ENCODE assay signal across 12 mouse cellular contexts in genomic region chr13:102599602-102600001, GRCm38 (mm10).
DNase-seq lines count a peak whose midpoint lies in the region; ATAC-seq and TF ChIP-seq lines count a peak whose summit lies in the region.
"Had no signal": no experiment of that assay in that cellular context is flagged by ENCODE, and none has a peak within 500 bp of the region (broad histone marks: within the 10 kb centered on the region; RNA-seq: fewer than 3 reads in every experiment).

No protein-coding gene starts in this region.

- H3K4me3 ChIP-seq in embryonic facial prominence, embryonic 14.5 days (ENCODE audit: low read depth, low read length), result no peak overlapping the region
- no peak overlapping the region for H3K4me3 ChIP-seq in embryonic facial prominence, embryonic 10.5 days
- no peak overlapping the region for H3K4me3 ChIP-seq in heart, postnatal 0 days (ENCODE audit: low read depth, low read length)
- H3K4me3 ChIP-seq in neural tube, embryonic 11.5 days (ENCODE audit: low read depth, low read length), result no peak overlapping the region
- H3K4me3 ChIP-seq in neural tube, embryonic 15.5 days (replicated peaks), result no peak overlapping the region
- H3K4me3 ChIP-seq: embryonic facial prominence, embryonic 13.5 days; limb, embryonic 15.5 days had no signal

- no peak overlapping the region for H3K4me2 ChIP-seq in embryonic facial prominence, embryonic 14.5 days (ENCODE audit: low read depth, low read length)
- H3K4me2 ChIP-seq in heart, postnatal 0 days (ENCODE audit: low read depth, low read length), result no peak overlapping the region
- H3K4me2 ChIP-seq in neural tube, embryonic 11.5 days (ENCODE audit: low read depth), result no peak overlapping the region
- no peak overlapping the region for H3K4me2 ChIP-seq in neural tube, embryonic 15.5 days
- H3K4me2 ChIP-seq: embryonic facial prominence, embryonic 13.5 days; limb, embryonic 15.5 days had no signal

- ATAC-seq in embryonic facial prominence, embryonic 14.5 days (ENCODE audit: low read depth), result no peak; the same call in 1 of the 2 replicates
- peak; percentile 53; the same call in 1 of the 2 replicates for ATAC-seq in heart, postnatal 0 days (ENCODE audit: insufficient read depth, low read depth)
- ATAC-seq in neural tube, embryonic 11.5 days (ENCODE audit: insufficient read depth, low FRiP score, low TSS enrichment), result no peak; the same call in 1 of the 2 replicates
- ATAC-seq in neural tube, embryonic 15.5 days (ENCODE audit: low FRiP score), result no peak

- no peak overlapping the region for H3K27ac ChIP-seq in embryonic facial prominence, embryonic 14.5 days (replicated peaks; ENCODE audit: low read depth, low read length)
- H3K27ac ChIP-seq in embryonic facial prominence, embryonic 10.5 days (replicated peaks), result no peak overlapping the region
- peak overlapping the region; percentile 43; the same call in 1 of the 2 replicates for H3K27ac ChIP-seq in heart, postnatal 0 days (ENCODE audit: low read depth)
- H3K27ac ChIP-seq in neural tube, embryonic 11.5 days (ENCODE audit: low read depth, low read length), result peak overlapping the region; percentile 20; the same call in 1 of the 2 replicates
- H3K27ac ChIP-seq in neural tube, embryonic 15.5 days (replicated peaks), result no peak overlapping the region
- H3K27ac ChIP-seq: embryonic facial prominence, embryonic 13.5 days; limb, embryonic 15.5 days had no signal

- H3K9me3 ChIP-seq in embryonic facial prominence, embryonic 14.5 days (ENCODE audit: control insufficient read depth, low read length), result no peaks in the 10 kb centered on the region
- H3K9me3 ChIP-seq in embryonic facial prominence, embryonic 10.5 days, result no peaks in the 10 kb centered on the region
- no peaks in the 10 kb centered on the region for H3K9me3 ChIP-seq in heart, postnatal 0 days (replicated peaks; ENCODE audit: control insufficient read depth, low read length)
- H3K9me3 ChIP-seq in neural tube, embryonic 11.5 days (ENCODE audit: control insufficient read depth, low read length), result no peaks in the 10 kb centered on the region
- no peaks in the 10 kb centered on the region for H3K9me3 ChIP-seq in neural tube, embryonic 15.5 days (replicated peaks)
- H3K9me3 ChIP-seq: embryonic facial prominence, embryonic 13.5 days; limb, embryonic 15.5 days had no signal

- no peak overlapping the region for H3K9ac ChIP-seq in embryonic facial prominence, embryonic 14.5 days (ENCODE audit: low read depth, low read length)
- H3K9ac ChIP-seq in heart, postnatal 0 days (replicated peaks; ENCODE audit: low read depth, low read length), result no peak overlapping the region
- no peak overlapping the region for H3K9ac ChIP-seq in neural tube, embryonic 11.5 days (ENCODE audit: low read length)
- H3K9ac ChIP-seq in neural tube, embryonic 15.5 days (replicated peaks), result no peak overlapping the region
- H3K9ac ChIP-seq: embryonic facial prominence, embryonic 13.5 days; limb, embryonic 15.5 days had no signal

- H3K36me3 ChIP-seq in embryonic facial prominence, embryonic 14.5 days (ENCODE audit: control insufficient read depth, insufficient read depth, low read length), result no peaks in the 10 kb centered on the region
- H3K36me3 ChIP-seq in embryonic facial prominence, embryonic 10.5 days (replicated peaks), result no peaks in the 10 kb centered on the region
- H3K36me3 ChIP-seq in heart, postnatal 0 days (replicated peaks; ENCODE audit: control insufficient read depth, insufficient read depth, low read length), result no peaks in the 10 kb centered on the region
- H3K36me3 ChIP-seq in neural tube, embryonic 11.5 days (ENCODE audit: control insufficient read depth, insufficient read depth, low read length), result no peaks in the 10 kb centered on the region
- no peaks in the 10 kb centered on the region for H3K36me3 ChIP-seq in neural tube, embryonic 15.5 days
- H3K36me3 ChIP-seq: embryonic facial prominence, embryonic 13.5 days; limb, embryonic 15.5 days had no signal

- intact Hi-C loops in heart, postnatal 14 days (cut with DNase I), result no loop called here

- no peak for TF ChIP-seq CTCF in heart, postnatal 0 days (IDR thresholded peaks at IDR 0.05; ENCODE audit: low read depth)

- H3K27me3 ChIP-seq in embryonic facial prominence, embryonic 14.5 days (replicated peaks; ENCODE audit: control insufficient read depth, insufficient read depth, low read length), result no peaks in the 10 kb centered on the region
- 0 out of 2 replicates have a peak, but pooled peaks cover 7% of the 10 kb centered on the region for H3K27me3 ChIP-seq in embryonic facial prominence, embryonic 10.5 days (replicated peaks; ENCODE audit: low read depth, poor library complexity, severe bottlenecking)
- no peaks in the 10 kb centered on the region for H3K27me3 ChIP-seq in heart, postnatal 0 days (ENCODE audit: control insufficient read depth, insufficient read depth, low read length)
- no peaks in the 10 kb centered on the region for H3K27me3 ChIP-seq in neural tube, embryonic 11.5 days (ENCODE audit: control insufficient read depth, insufficient read depth, low read length)
- no peaks in the 10 kb centered on the region for H3K27me3 ChIP-seq in neural tube, embryonic 15.5 days (replicated peaks)
- H3K27me3 ChIP-seq: embryonic facial prominence, embryonic 13.5 days; limb, embryonic 15.5 days had no signal

- TF ChIP-seq EP300 in heart, postnatal 0 days (IDR thresholded peaks at IDR 0.05; ENCODE audit: low read depth), result no peak

- H3K4me1 ChIP-seq in embryonic facial prominence, embryonic 14.5 days (ENCODE audit: control insufficient read depth, insufficient read depth, low read length), result no peaks in the 10 kb centered on the region
- H3K4me1 ChIP-seq in embryonic facial prominence, embryonic 10.5 days, result peaks cover 5% of the 10 kb centered on the region; the same call in 1 of the 2 replicates
- H3K4me1 ChIP-seq in heart, postnatal 0 days (ENCODE audit: control insufficient read depth, insufficient read depth), result peaks cover 24% of the 10 kb centered on the region
- H3K4me1 ChIP-seq in neural tube, embryonic 11.5 days (ENCODE audit: control insufficient read depth, insufficient read depth, low read length), result no peaks in the 10 kb centered on the region; the same call in 1 of the 2 replicates
- H3K4me1 ChIP-seq in neural tube, embryonic 15.5 days, result no peaks in the 10 kb centered on the region
- H3K4me1 ChIP-seq: embryonic facial prominence, embryonic 13.5 days; limb, embryonic 15.5 days had no signal

- WGBS in embryonic facial prominence, embryonic 14.5 days, result 42% methylated on average over 3 of the region's 3 CpGs
- 59% methylated on average over 3 of the region's 3 CpGs for WGBS in embryonic facial prominence, embryonic 10.5 days
- WGBS in heart, postnatal 0 days, result 23% methylated on average over 3 of the region's 3 CpGs
- 70% methylated on average over 3 of the region's 3 CpGs for WGBS in neural tube, embryonic 11.5 days
- WGBS in neural tube, embryonic 15.5 days, result 57% methylated on average over 3 of the region's 3 CpGs

- peak; percentile 49 for DNase-seq in embryonic facial prominence, embryonic 14.5 days (ENCODE audit: low spot score)
- no peak for DNase-seq in embryonic facial prominence, embryonic 10.5 days (ENCODE audit: low spot score)
- DNase-seq in heart, postnatal 0 days (ENCODE audit: low spot score), result peak; percentile 14
- DNase-seq in heart, postnatal 14 days, result no peak
- DNase-seq in neural tube, embryonic 11.5 days (ENCODE audit: low spot score), result no peak
- DNase-seq in yolk sac, embryonic 10.5 days (ENCODE audit: low spot score), result no peak
- no peak for DNase-seq in right cerebral cortex, postnatal 25 days
- DNase-seq: cerebellum, postnatal 10 days; kidney, postnatal 25 days had no signal

Comparison
In these comparisons a context has a peak if more than half of its experiments do, and no peak if none do; other contexts are left out.
1. DNase-seq: peak in embryonic facial prominence, embryonic 14.5 days (single experiment) and heart, postnatal 0 days (single experiment); none in embryonic facial prominence, embryonic 10.5 days (single experiment), heart, postnatal 14 days (0 of 2), neural tube, embryonic 11.5 days (single experiment), yolk sac, embryonic 10.5 days (single experiment) and right cerebral cortex, postnatal 25 days (single experiment).
2. H3K27ac ChIP-seq: peak in heart, postnatal 0 days (single experiment) and neural tube, embryonic 11.5 days (single experiment); none in embryonic facial prominence, embryonic 14.5 days (single experiment), embryonic facial prominence, embryonic 10.5 days (single experiment) and neural tube, embryonic 15.5 days (single experiment).